Mouse (Mus musculus) gastrocnemius, postnatal 25 days (tissue): ENCODE data around the gene Ewsr1. TPM values are rescaled to one million over a fixed set of nuclear protein-coding genes. Genes with fewer than 3 reads are reported as not detected.
"Not testable (repeated sequence)": the region's sequence is repeated elsewhere in the genome, so short reads cannot be mapped to it uniquely, and the experiment has no call there.

ENCODE experiments used
- DNase-seq: peaks from one replicate; pipeline ENCODE4 v3.0.0; 2022
- total RNA-seq, 2 experiments: library from RNA; stranded (reverse); gene quantifications; 1 replicate in 1 of 2; 2 replicates in 1 of 2; pipeline ENCODE4 v1.2.3; 2021

Ewsr1 gene
- total RNA-seq, 2 experiments from 2014 or later = 69.3 to 82.6 TPM

DNA sequence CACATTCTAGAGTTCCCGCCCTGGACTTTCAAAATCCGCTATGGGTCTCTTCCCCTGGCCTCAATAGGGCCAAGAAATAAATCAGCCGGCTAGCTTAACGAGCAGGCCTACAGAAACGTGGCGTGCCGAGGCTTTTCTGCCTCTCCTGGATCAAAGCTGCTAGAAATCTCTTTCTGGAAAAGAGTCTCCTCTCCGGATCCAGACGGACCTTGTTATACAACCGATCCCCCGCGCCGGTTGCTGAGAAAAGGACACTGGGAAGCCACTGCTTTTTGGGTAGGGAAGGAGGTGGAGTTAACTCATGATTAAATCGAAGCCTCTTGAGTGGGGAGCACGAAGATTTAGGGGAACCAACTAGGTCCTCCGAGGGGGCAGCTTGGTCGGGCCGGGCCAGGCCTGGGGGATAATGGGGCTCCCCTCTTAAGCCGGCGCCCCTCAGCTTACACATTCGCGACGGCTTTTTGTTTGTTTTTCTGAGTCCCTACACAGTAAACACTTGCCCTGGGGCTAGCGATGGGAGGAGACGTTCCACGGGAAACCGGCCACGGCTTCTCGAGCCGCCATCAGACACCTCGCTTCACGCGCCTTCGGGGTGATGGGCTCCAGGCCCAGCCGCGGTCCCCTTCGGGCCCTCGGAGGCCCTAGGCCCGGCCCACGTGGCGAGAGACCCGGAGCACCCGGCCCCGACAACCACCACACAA lies 881 bp downstream of the Ewsr1 start:
- DNase-seq = peak; percentile 28

DNA sequence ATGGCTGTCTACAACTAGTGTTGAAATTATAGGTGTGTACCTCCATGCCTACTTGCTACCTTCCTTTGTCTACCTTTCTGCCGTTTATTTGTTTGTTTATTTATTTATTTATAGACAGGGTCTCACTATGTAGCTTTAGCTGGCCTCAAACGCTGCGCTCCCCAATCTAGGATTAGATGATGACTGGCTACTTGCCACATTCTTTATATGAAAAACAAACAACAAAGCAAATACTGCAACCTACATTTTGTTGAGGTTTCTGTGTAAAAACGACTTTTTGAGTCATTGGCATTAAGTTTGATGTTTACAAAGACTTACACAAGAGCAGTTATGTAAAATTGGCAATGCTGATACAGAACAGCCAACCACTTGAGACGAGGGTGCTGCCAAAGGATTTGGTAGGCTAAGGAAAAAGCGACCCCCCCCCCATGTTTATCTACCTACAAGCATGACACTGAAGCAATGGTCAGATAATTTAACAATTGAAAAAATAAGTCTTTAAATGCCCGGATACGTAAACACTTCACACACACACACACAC lies 2.5 kb downstream of the Ewsr1 start:
- no peak for DNase-seq

DNA sequence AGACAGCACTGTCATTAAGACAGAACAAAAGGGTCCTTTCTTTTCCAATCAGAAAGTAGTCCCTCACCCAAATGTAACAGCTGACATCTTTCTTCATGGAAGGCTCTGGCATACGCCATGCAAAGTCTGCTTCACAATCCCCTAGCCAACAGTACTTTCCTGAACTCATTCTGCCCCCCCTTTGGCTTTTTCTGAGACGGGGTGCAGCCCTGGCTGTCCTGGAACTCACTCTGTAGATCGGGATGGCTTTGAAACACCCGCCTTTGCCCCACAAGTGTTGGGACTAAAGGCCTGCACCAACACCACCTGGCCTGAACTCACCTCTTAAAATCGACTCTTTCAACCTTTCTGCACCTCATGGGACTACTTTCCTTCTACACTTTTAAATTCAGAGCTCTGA lies 3.2 kb downstream of the Ewsr1 start:
- no peak for DNase-seq

DNA sequence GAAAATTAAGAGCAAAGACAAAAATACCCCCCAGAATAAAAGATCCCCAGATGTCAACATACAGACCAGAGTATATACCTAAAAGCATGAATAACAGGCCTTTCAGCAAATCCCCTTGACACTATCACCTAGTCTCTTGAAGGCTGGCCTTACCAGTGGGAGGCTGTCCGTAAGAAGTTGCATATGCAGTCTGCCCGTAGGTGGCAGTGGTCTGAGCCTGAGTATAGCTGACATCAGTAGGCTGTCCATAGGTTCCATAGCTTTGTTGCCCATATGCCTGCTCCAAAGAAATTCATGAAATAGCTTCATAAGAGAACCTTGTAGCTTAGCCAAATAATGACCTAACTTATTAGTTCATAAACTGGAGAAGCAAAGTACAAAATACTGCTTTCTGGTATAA lies 7.4 kb downstream of the Ewsr1 start:
- no peak for DNase-seq

DNA sequence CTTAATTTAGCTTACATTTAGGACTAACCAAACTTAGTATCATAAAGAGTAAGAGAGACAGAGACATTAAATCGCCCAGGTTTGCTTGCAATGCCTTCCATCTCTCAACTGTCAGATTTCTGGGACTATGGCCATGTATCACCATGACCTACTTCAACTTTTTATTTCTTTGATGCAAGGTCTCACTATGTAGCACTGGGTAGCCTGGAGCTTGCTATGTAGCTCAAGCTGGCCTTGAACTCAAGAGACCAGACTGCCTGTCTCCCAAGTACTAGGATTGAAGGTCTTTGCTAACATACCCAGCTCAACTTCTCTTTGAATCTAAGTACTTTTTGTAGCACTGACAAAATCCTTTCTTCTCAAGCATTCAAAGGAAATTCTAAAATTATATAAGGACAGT lies 9.9 kb downstream of the Ewsr1 start:
- no peak for DNase-seq

DNA sequence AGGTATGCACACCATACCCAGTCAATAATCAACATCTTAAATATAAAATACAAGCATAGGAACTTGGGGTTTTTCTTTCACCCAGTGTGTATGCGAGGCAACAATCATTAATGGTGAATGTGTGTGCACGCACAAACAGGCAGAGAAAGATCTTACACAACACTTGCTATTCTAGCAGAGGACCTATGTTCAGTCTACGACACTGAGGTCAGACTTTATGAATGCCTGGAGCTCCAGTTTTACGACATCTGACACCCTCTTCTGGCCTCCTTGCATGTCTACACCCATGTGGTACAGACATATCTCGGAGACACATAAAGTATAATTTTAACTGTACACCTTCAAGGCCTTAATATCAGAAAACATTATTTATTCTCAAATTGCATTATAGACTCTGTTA lies 22.2 kb downstream of the Ewsr1 start:
- not testable (repeated sequence) for DNase-seq

DNA sequence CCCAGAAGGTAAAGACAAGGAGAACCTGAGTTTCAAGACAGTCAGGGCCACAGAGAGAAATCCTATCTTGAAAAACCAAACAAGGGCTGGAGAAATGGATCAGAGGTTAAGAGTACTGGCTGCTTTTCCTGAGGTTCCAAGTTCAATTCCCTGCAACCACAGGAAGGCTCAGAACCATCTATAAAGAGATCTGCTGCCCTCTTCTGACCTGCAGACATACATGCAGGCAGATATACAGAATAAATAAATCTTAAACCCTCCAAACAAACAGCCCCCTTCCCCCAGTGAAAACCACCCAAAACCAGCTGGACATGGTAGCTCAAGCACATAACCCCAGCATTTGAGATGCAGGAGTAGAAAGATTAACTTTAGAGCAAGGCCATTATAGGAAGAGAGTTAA lies 23.3 kb downstream of the Ewsr1 start:
- no peak for DNase-seq

DNA sequence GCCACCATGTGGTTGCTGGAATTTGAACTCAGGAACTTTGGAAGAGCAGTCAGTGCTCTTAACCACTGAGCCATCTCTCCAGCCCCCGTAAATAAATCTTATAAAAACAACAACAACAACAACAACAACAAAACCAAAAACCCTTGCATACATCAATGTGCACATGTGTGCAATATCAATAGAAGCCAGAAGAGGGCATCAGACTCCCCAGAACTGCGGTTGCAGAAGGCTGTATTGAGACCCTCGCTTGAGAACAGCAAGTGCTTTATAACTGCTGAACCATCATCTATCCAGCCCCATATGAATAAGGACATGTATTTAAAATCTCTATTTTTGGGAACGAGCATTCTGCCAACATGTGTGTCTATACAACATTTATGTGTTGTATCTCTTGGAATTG lies 24.2 kb downstream of the Ewsr1 start:
- no peak for DNase-seq

DNA sequence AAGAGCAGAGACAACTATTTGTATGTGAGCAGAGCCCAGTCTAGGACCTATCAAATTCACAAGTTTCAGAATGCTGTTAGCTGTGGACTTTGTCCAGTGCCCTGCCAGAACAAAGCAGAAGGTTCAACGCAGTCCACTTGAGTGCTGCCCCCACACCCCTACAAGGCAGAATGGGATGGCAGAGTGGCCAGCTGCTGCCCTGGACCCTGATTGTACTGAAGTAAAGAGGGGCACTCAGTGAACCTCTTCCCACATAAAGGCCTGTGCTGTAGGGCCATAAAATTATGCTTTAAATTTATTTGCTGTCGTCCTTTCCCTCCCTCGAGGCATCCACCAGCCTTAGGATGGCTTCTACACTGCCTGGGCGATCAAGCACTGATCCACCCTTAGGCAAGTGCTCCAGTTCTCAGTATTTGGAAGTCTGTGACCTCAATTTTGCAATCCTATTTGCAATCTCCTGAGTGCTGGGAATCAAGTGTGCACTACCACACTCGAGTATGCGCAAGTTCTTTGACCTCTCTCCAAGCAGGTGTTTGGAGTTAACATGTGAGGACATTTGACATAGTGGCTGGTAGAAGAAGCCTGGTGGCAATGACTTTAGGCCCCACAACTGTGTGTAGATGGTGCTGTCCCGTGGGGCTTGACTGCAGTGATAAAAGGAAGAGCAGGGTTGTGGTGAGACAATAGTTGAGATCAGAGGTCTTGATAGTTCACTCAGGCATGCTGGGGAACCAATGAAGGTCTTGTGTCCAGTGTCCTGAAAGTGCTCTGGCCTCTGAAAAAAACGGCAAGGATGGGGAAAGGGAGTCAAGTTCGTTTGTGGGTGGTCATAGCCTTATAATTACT lies 30.7 kb downstream of the Ewsr1 start:
- no peak for DNase-seq

DNA sequence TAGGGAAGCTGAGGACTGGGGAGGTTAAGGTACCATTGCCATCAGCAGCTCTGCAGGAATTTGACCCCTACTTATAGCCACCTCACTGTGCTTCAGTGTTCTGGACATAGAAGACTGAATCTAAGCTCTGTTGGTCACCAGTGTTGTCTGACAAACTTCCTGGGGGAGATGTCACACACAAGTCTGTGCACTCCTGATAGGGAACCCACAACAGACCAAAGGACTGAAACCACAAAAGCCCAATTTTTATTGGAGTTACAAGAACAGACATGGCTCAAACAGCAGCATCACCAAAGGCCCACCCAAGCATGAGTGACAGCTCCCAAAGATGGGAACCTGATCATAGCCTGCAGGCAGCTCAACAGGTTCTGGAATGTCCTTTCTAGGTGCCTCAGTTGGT lies 32.0 kb downstream of the Ewsr1 start:
- DNase-seq = no peak

DNA sequence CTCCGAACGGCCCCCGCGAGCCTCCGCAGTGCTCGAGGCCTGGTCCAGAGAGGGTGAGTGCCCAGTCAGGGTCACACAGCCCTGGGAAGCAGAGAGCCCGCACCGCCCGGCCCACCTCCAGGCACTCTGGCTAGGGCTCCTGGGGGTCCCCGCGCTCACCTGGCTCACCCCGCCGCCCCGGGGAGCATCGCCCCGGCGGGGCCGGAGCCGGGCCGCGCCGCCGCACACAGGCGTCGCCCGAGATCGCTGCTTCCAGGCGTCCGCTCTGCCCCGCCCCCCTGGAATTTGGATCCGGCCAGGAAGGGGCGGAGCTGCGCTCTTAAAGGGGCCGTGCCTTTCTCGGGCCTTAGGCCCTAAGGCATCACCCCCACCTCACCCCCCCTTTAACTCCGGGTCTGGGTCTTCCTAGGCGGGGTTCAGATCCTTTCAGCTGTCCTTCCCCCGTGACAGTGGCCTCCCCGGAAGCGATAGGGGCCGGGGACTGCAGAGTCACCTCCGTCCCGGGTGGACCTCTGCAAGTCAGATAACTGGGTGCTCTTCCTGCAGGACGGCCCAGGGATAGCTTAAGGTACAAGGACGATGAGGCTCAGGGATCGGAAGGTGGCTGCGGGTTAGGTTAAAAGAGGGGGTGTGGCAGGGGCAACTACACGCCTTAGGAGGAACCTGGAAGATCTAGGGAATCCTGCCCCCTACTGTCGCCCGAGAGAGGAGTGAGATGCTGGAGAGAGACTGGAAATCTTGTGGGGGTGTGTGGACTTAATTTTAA lies 33.8 kb downstream of the Ewsr1 start, which contains the start of gene Gas2l1:
Gas2l1 (minus strand) TSS at position 272 of the 766 bp plus-strand sequence.
- DNase-seq = peak; percentile 88

DNA sequence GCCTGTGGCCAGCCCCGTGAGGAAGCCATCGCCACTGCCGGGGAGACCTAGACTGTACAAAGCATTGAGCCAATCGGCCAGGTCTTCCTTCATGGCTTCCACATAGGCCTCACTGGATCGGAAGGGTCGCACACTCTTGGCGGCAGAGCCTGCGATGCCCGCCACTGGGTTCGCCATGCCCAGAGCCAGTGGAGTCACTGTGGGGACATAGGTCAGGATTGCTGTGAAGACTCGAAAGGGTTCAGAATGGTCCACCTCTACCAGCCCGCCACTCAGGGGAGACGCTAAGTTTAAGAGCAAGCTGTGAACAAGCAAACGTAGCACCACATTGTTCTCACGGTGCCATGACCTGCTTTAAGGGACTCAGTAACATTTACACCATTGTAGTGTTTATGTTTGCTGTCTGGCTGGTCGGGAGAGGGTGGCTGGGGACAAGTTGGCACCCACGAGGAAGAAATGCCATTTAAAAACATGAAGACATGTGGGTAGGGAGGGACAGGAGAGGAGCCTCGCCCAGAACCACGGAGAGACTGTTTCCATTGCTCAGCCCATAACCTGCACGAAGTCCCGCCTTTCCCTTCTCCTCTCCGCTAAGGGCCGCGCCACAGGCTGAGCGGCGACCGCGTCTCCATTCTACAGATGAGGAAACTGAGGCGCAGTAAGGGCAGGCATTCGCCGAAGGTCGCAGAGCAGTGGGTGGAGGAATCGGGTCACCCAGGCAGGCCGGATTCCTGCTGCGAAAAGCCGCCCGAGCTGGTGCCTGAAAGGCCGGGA lies 34.6 kb downstream of the Ewsr1 start:
- DNase-seq = no peak

DNA sequence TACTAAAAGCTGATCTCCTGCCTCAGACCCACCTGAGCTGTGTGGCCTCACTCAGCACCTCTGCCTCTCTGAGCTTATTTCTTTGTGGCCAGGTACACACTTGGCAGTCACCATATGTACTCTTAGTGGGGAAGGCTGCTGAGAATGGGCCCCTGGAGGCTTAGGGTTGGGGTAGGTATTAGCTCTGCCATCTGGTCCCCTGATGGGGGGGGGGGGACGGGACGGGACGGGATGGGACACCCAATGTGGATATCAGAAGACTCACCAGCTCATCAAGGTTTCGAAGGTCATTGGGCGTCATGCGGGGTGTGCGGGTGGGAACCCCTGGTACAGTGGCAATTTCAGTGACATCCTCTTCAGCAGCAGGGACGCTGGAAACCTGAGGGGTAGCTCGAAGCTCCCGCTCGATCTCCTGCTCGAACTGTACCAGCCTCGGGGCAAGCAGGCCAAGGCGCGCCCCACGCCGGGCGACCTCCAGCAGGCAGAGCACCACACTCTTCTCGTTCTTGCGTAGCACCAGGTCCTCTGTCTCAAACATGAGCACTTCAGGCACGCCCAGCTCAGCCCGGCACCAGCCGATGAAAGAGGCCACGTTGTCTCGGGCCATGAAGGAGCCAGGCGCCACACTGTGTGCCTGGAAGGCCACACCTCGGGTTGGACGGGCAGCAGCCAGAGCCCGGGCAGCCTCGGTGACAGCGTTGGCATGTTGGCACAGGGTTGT lies 35.3 kb downstream of the Ewsr1 start:
- DNase-seq = no peak

DNA sequence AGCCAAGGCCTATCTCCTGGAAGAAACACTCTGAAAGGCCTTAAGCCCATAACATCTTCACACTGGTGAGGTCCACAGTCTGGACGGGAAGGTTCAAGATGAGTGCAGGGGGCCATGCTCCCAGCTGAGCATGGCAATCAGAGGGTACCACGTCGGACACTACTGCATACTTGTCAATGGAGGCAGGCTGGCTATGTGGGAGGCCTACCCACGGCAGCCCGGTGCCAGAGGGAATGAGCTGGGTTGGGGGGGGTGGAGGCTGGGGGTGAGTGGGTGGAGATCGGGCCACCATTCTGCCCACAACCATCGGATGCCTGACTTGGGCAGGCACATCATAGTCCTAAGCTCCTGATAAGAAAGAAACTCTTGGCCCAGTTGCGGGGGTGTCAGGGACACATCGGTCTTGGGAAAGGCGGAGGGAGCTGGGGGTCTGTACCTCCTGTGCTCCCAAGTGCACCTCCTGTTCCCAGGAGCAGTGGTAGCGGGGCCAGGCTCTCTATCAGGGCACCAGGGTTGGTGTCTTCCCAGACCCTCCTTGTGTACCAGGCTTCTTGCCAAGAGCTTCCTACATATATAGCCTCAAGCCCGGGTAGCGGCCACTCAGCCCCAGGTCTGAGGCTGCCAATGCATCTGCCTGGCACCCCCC lies 36.1 kb downstream of the Ewsr1 start:
- no peak for DNase-seq

DNA sequence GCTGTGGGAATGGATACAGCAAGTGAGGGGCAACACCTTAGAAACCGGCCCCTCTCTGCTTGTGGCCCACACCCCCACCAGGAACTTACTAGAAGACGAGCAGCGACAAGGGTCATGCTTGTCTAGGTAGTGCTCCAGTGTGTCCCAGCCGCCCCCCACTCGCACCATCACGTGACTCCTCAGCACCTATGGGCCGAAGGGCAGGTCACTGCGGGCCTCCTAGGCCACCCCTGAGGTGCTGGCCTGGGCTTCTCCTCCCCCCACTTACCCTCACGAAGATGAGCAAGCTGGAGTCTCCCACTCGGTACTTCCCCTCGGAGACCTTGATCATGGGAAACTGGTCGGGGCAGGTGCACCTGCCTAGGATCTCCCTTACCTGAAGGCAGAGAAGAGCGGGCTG lies 36.7 kb downstream of the Ewsr1 start:
- no peak for DNase-seq

DNA sequence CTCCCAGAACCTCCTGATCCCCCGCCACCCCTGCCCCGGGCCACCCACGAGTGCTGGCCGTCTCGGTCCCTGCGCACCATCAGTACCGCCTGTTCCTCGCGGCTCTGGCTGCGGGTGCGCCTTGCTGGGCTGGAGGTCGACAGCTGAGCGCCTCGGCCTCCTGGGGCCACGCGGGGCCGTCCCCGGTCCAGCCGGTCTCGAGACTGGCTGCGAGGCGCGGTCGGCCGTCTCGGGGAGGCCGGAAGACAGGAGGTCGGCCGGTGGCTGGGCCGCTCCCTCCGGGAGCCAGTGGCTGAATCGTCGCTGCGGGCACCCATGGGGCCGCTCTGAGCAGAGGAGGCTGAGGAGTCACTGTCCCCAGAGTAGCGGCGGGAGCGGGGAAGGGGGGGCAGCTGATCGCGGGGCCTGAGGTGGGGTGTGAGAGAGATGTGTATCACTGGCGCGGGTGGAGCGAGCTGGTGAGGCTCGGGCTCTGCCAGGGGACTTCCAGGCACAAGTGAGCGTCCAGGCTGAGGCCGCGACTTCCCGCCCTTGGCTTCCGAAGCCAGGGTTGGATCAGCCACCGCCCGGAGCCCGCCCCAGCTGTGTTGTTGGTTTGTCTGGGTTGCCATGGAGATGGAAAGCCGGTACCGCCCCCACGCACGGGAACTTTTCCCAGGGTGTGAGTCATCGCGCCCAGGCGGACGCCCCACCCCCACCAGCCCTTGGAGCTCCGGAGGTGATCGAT lies 37.5 kb downstream of the Ewsr1 start:
- DNase-seq = peak; percentile 93

DNA sequence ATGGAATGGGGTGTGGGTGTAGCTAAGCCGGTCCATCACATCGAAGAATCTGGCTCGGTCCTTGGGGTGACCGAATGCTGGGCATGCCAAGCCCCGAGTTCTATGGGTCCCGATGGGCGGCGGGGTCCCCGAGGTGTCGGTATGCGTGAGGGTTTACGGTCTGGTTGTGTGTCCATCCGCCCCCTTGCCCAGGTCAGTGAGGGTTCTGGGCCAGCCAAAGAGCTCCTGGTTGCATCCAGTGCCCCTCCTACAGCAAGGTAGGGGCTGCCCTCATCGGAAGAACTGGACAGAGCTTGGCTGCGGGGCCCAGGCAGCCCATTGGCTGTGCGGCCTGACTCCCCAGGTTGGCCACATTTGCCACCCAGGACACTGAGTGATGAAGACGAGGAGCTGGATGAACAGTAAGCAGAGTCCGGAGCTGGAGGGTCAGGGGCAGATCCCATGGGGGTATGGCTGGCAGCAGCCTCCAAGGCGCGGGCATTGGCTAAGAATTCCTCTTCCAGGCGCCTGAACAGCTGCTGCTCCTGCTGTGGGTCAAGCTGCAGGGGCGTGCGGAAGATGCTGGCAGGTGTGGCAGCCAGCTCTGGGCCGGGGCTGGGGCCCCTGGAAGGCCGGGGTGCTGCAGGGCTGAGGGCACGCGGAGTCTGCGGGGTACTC lies 38.2 kb downstream of the Ewsr1 start:
- DNase-seq = no peak

DNA sequence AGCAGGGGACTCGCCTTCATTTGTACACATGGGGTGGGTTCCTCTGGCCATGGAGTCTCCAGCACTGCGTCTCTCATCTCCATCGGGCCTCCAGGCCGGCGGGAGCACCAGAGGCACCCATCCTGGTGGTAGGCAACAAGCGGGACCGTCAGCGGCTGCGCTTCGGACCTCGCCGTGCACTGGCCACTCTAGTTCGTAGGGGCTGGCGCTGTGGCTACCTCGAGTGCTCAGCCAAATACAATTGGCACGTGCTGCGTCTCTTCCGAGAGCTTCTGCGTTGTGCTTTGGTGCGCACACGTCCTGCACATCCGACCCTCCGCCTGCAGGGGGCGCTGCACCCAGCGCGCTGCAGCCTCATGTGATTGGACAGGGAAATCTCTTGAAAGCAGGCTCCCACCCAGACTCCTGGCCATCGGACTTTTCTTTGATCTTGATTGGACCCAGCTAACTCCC lies 39.3 kb downstream of the Ewsr1 start:
- no peak for DNase-seq

DNA sequence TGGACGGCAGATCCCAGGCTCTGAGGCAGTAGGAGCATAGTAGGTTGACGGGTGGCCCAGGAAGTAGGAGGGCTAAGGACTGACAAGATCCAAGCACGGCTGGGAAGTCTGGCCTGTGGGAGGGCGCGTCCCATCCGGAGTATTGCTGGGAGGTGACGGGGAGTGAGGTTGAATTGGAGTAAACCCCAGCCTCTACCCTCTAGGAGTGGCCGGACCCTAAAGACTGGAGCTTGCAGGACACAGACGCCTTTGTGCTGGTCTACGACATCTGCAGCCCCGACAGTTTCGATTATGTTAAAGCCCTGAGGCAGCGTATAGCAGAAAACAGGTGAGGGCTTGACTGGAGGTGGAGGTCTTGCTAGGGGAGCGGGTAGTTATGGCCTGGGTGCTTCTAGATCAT lies 39.8 kb downstream of the Ewsr1 start:
- no peak for DNase-seq
